Mouse (Mus musculus): ENCODE measurements around the gene Gpat3. TPM values are rescaled to one million over a fixed set of nuclear protein-coding genes. Genes with fewer than 3 reads are reported as not detected.

Gpat3 gene
- polyA plus RNA-seq, 1 experiment from 2014 or later: 0.20 TPM

- H3K27ac ChIP-seq: no peak overlapping the region
Measured at GRCm38 (mm10) chr5:100945336-100945735, 99.8 kb downstream of the Gpat3 start.

More at GRCm38 (mm10) chr5:100945336-100945735, 99.8 kb downstream of the Gpat3 start:
- no peaks in the 10 kb centered on the region for H3K9me3 ChIP-seq
- H3K27me3 ChIP-seq: no peaks in the 10 kb centered on the region
- no peak overlapping the region for H3K4me3 ChIP-seq (replicated peaks)
- no peaks in the 10 kb centered on the region for H3K36me3 ChIP-seq (replicated peaks)
- 78% methylated on average over 10 of the region's 10 CpGs for WGBS
- H3K4me2 ChIP-seq: no peak overlapping the region
- no peak overlapping the region for H3K9ac ChIP-seq
- peaks cover 7% of the 10 kb centered on the region; the same call in 1 of the 2 replicates for H3K4me1 ChIP-seq
- no peak for ATAC-seq (ENCODE audit: low FRiP score)

Other genes starting within 250 kb of the Gpat3 start
- 42.3 and 47.3 TPM in 2 replicates for gene Coq2, start 170.6 kb upstream of the Gpat3 start, polyA plus RNA-seq (2016; fragmentation: Nextera tagmentation; extraction: Ambion mirVana)
- 0.54 and 0.82 TPM in 2 replicates for gene Hpse, start 126.0 kb upstream of the Gpat3 start, polyA plus RNA-seq (2016; fragmentation: Nextera tagmentation; extraction: Ambion mirVana)
- 29.5 and 31.7 TPM in 2 replicates for gene Helq, start 47.1 kb upstream of the Gpat3 start, polyA plus RNA-seq (2016; fragmentation: Nextera tagmentation; extraction: Ambion mirVana)
- gene Mrps18c, start 47.1 kb upstream of the Gpat3 start, polyA plus RNA-seq (2016; fragmentation: Nextera tagmentation; extraction: Ambion mirVana): 174 and 181 TPM in 2 replicates
- gene Abraxas1, start 24.7 kb upstream of the Gpat3 start, polyA plus RNA-seq (2016; fragmentation: Nextera tagmentation; extraction: Ambion mirVana): 24.1 and 28.5 TPM in 2 replicates

All from forebrain, embryonic 12.5 days (tissue).